Mouse (Mus musculus): ENCODE results near the gene Limch1. TPM values are rescaled to one million over a fixed set of nuclear protein-coding genes. Genes with fewer than 3 reads are reported as not detected.

The Limch1 gene
- polyA plus RNA-seq, 1 experiment from 2014 or later = 6.7 TPM

GRCm38 (mm10) chr5:66733556-66733955 lies 12.1 kb upstream of the Limch1 start:
- H3K27ac ChIP-seq (ENCODE audit: low read depth, low read length) = no peak overlapping the region
- no peaks in the 10 kb centered on the region for H3K36me3 ChIP-seq (ENCODE audit: control insufficient read depth, insufficient read depth)
- H3K4me3 ChIP-seq (ENCODE audit: low read depth, low read length) = no peak overlapping the region
- H3K4me1 ChIP-seq (replicated peaks; ENCODE audit: control insufficient read depth, insufficient read depth, low read length) = no peaks in the 10 kb centered on the region
- no peak overlapping the region for H3K4me2 ChIP-seq (replicated peaks; ENCODE audit: low read depth)
- 95% methylated on average over 1 of the region's 1 CpGs for WGBS
- H3K9me3 ChIP-seq (ENCODE audit: control insufficient read depth) = no peaks in the 10 kb centered on the region
- H3K27me3 ChIP-seq (replicated peaks; ENCODE audit: control insufficient read depth, insufficient read depth, low read length) = no peaks in the 10 kb centered on the region
- no peak overlapping the region for H3K9ac ChIP-seq (ENCODE audit: low read depth, low read length)
- TF ChIP-seq CTCF (IDR thresholded peaks at IDR 0.05; ENCODE audit: low read depth) = no peak
- no peak for ATAC-seq

GRCm38 (mm10) chr5:66739376-66739775 lies 6.3 kb upstream of the Limch1 start:
- ATAC-seq = no peak

GRCm38 (mm10) chr5:66745996-66746681 lies 512 bp downstream of the Limch1 start:
- Histone ChIP-seq H3K27ac (ENCODE audit: low read depth, low read length) (no peak overlapping the region), H3K4me3 (ENCODE audit: low read depth, low read length) (peak overlapping the region; percentile 61)
- ATAC-seq = 0 out of 2 replicates have a peak, but pooled peaks have one; percentile 22

More at GRCm38 (mm10) chr5:66739376-66739775, 6.3 kb upstream of the Limch1 start:
- Histone ChIP-seq H3K4me1 (replicated peaks; ENCODE audit: control insufficient read depth, insufficient read depth, low read length) (no peaks in the 10 kb centered on the region), H3K9me3 (ENCODE audit: control insufficient read depth) (no peaks in the 10 kb centered on the region), H3K4me2 (replicated peaks; ENCODE audit: low read depth) (no peak overlapping the region), H3K4me3 (ENCODE audit: low read depth, low read length) (no peak overlapping the region), H3K27me3 (replicated peaks; ENCODE audit: control insufficient read depth, insufficient read depth, low read length) (no peaks in the 10 kb centered on the region), H3K27ac (ENCODE audit: low read depth, low read length) (no peak overlapping the region), H3K9ac (ENCODE audit: low read depth, low read length) (no peak overlapping the region), H3K36me3 (ENCODE audit: control insufficient read depth, insufficient read depth) (no peaks in the 10 kb centered on the region)
- WGBS = 94% methylated on average over 3 of the region's 3 CpGs
- TF ChIP-seq CTCF (IDR thresholded peaks at IDR 0.05; ENCODE audit: low read depth) = no peak

GRCm38 (mm10) chr5:66746761-66747160 lies 1.1 kb downstream of the Limch1 start:
- WGBS = 36% methylated on average over 11 of the region's 11 CpGs

More at GRCm38 (mm10) chr5:66745996-66746681, 512 bp downstream of the Limch1 start:
- TF ChIP-seq CTCF (IDR thresholded peaks at IDR 0.05; ENCODE audit: low read depth) = no peak
- H3K36me3 ChIP-seq (ENCODE audit: control insufficient read depth, insufficient read depth) = no peaks in the 10 kb centered on the region
- H3K4me1 ChIP-seq (replicated peaks; ENCODE audit: control insufficient read depth, insufficient read depth, low read length) = no peaks in the 10 kb centered on the region
- H3K27me3 ChIP-seq (replicated peaks; ENCODE audit: control insufficient read depth, insufficient read depth, low read length) = peaks cover 14% of the 10 kb centered on the region
- H3K9me3 ChIP-seq (ENCODE audit: control insufficient read depth) = no peaks in the 10 kb centered on the region
- peak overlapping the region; percentile 90 for H3K4me2 ChIP-seq (replicated peaks; ENCODE audit: low read depth)
- peak overlapping the region; percentile 13; the same call in 1 of the 2 replicates for H3K9ac ChIP-seq (ENCODE audit: low read depth, low read length)
- WGBS = under 1% methylated on average over 41 of the region's 42 CpGs

GRCm38 (mm10) chr5:66747761-66748430 lies 2.3 kb downstream of the Limch1 start:
- ATAC-seq = no peak
- H3K4me3 ChIP-seq (ENCODE audit: low read depth, low read length) = no peak overlapping the region
- no peak overlapping the region for H3K4me2 ChIP-seq (replicated peaks; ENCODE audit: low read depth)

More at GRCm38 (mm10) chr5:66746761-66747160, 1.1 kb downstream of the Limch1 start:
- peaks cover 14% of the 10 kb centered on the region for H3K27me3 ChIP-seq (replicated peaks; ENCODE audit: control insufficient read depth, insufficient read depth, low read length)
- peak overlapping the region; percentile 90 for H3K4me2 ChIP-seq (replicated peaks; ENCODE audit: low read depth)
- no peaks in the 10 kb centered on the region for H3K36me3 ChIP-seq (ENCODE audit: control insufficient read depth, insufficient read depth)
- no peaks in the 10 kb centered on the region for H3K4me1 ChIP-seq (replicated peaks; ENCODE audit: control insufficient read depth, insufficient read depth, low read length)
- no peak overlapping the region for H3K27ac ChIP-seq (ENCODE audit: low read depth, low read length)
- H3K9me3 ChIP-seq (ENCODE audit: control insufficient read depth) = no peaks in the 10 kb centered on the region
- ATAC-seq = no peak
- H3K4me3 ChIP-seq (ENCODE audit: low read depth, low read length) = peak overlapping the region; percentile 61
- H3K9ac ChIP-seq (ENCODE audit: low read depth, low read length) = no peak overlapping the region
- no peak for TF ChIP-seq CTCF (IDR thresholded peaks at IDR 0.05; ENCODE audit: low read depth)

GRCm38 (mm10) chr5:66748448-66749115 lies 3.0 kb downstream of the Limch1 start:
- no peak for ATAC-seq
- TF ChIP-seq CTCF (IDR thresholded peaks at IDR 0.05; ENCODE audit: low read depth) = no peak
- Histone ChIP-seq H3K27me3 (replicated peaks; ENCODE audit: control insufficient read depth, insufficient read depth, low read length) (peaks cover 14% of the 10 kb centered on the region), H3K36me3 (ENCODE audit: control insufficient read depth, insufficient read depth) (no peaks in the 10 kb centered on the region), H3K27ac (ENCODE audit: low read depth, low read length) (no peak overlapping the region), H3K9me3 (ENCODE audit: control insufficient read depth) (no peaks in the 10 kb centered on the region), H3K9ac (ENCODE audit: low read depth, low read length) (no peak overlapping the region), H3K4me1 (replicated peaks; ENCODE audit: control insufficient read depth, insufficient read depth, low read length) (no peaks in the 10 kb centered on the region), H3K4me3 (ENCODE audit: low read depth, low read length) (no peak overlapping the region), H3K4me2 (replicated peaks; ENCODE audit: low read depth) (no peak overlapping the region)
- 64% methylated on average over 5 of the region's 5 CpGs for WGBS

More at GRCm38 (mm10) chr5:66747761-66748430, 2.3 kb downstream of the Limch1 start:
- Histone ChIP-seq H3K27me3 (replicated peaks; ENCODE audit: control insufficient read depth, insufficient read depth, low read length) (peaks cover 14% of the 10 kb centered on the region), H3K36me3 (ENCODE audit: control insufficient read depth, insufficient read depth) (no peaks in the 10 kb centered on the region), H3K9me3 (ENCODE audit: control insufficient read depth) (no peaks in the 10 kb centered on the region), H3K9ac (ENCODE audit: low read depth, low read length) (no peak overlapping the region), H3K27ac (ENCODE audit: low read depth, low read length) (no peak overlapping the region), H3K4me1 (replicated peaks; ENCODE audit: control insufficient read depth, insufficient read depth, low read length) (no peaks in the 10 kb centered on the region)
- 49% methylated on average over 10 of the region's 10 CpGs for WGBS
- no peak for TF ChIP-seq CTCF (IDR thresholded peaks at IDR 0.05; ENCODE audit: low read depth)

All from intestine, postnatal 0 days (tissue).